Mouse (Mus musculus): Measurements from ENCODE around the gene Spx. TPM values are rescaled to one million over a fixed set of nuclear protein-coding genes. Genes with fewer than 3 reads are reported as not detected.

Spx gene
- polyA plus RNA-seq, 1 experiment from 2014 or later = 1.7 TPM

- ATAC-seq (ENCODE audit: low FRiP score) (no peak), DNase-seq (ENCODE audit: low spot score) (no peak)
- H3K27ac ChIP-seq = no peak overlapping the region
- no peaks in the 10 kb centered on the region for H3K9me3 ChIP-seq (ENCODE audit: control insufficient read depth, low read length)
- H3K4me1 ChIP-seq (replicated peaks; ENCODE audit: control insufficient read depth, insufficient read depth, low read length) = no peaks in the 10 kb centered on the region; the same call in 1 of the 2 replicates
- H3K4me3 ChIP-seq (replicated peaks; ENCODE audit: low read length) = no peak overlapping the region
- H3K27me3 ChIP-seq (ENCODE audit: control insufficient read depth, insufficient read depth, low read length) = no peaks in the 10 kb centered on the region
- 77% methylated on average over 6 of the region's 6 CpGs for WGBS
- H3K4me2 ChIP-seq (replicated peaks) = no peak overlapping the region
- no peaks in the 10 kb centered on the region for H3K36me3 ChIP-seq (replicated peaks; ENCODE audit: control insufficient read depth, insufficient read depth)
- H3K9ac ChIP-seq = no peak overlapping the region
Measured at GRCm38 (mm10) chr6:142462194-142462593, 49.0 kb downstream of the Spx start.

Other genes with a start within 250 kb of the Spx start
- gene Slco1a6, start 204.9 kb upstream of the Spx start, polyA plus RNA-seq (2014; fragmentation: Nextera tagmentation; extraction: Ambion mirVana) = 0.23 and 0.55 TPM in 2 replicates
- gene Iapp, start 115.0 kb upstream of the Spx start, polyA plus RNA-seq (2014; fragmentation: Nextera tagmentation; extraction: Ambion mirVana) = not detected in 2 replicates
- gene Slco1a5, start 90.5 kb upstream of the Spx start, polyA plus RNA-seq (2014; fragmentation: Nextera tagmentation; extraction: Ambion mirVana) = 0.40 and 0.75 TPM in 2 replicates
- 20.3 and 21.1 TPM in 2 replicates for gene Pyroxd1, start 67.8 kb upstream of the Spx start, polyA plus RNA-seq (2014; fragmentation: Nextera tagmentation; extraction: Ambion mirVana)
- gene Recql, start 26.4 kb upstream of the Spx start, polyA plus RNA-seq (2014; fragmentation: Nextera tagmentation; extraction: Ambion mirVana) = 27.2 and 28.4 TPM in 2 replicates
- gene Golt1b, start 26.2 kb upstream of the Spx start, polyA plus RNA-seq (2014; fragmentation: Nextera tagmentation; extraction: Ambion mirVana) = 82.7 and 84.3 TPM in 2 replicates
- 0.07 TPM in 1 of 2 replicates, not detected in the other for gene Gys2, start 59.7 kb downstream of the Spx start, polyA plus RNA-seq (2014; fragmentation: Nextera tagmentation; extraction: Ambion mirVana)
- 483 and 499 TPM in 2 replicates for gene Ldhb, start 94.5 kb downstream of the Spx start, polyA plus RNA-seq (2014; fragmentation: Nextera tagmentation; extraction: Ambion mirVana)
- 12.4 and 12.9 TPM in 2 replicates for gene Kcnj8, start 158.2 kb downstream of the Spx start, polyA plus RNA-seq (2014; fragmentation: Nextera tagmentation; extraction: Ambion mirVana)